Mouse (Mus musculus): ENCODE measurements around the gene Gm43191. TPM values are rescaled to one million over a fixed set of nuclear protein-coding genes. Genes with fewer than 3 reads are reported as not detected.
"Not testable (repeated sequence)": the region's sequence is repeated elsewhere in the genome, so short reads cannot be mapped to it uniquely, and the experiment has no call there.

Gene Gm43191
- polyA plus RNA-seq, 1 experiment from 2014 or later: not detected

GRCm38 (mm10) chr3:116661288-116661869, 19.7 kb downstream of the Gm43191 start:
- 5% methylated on average over 16 of the region's 16 CpGs for WGBS (ENCODE audit: insufficient replicate concordance)
- peak overlapping the region; percentile 93 for H3K27ac ChIP-seq (replicated peaks)
- H3K4me1 ChIP-seq (replicated peaks): peaks cover 52% of the 10 kb centered on the region
- no peaks in the 10 kb centered on the region for H3K36me3 ChIP-seq (replicated peaks)
- H3K4me3 ChIP-seq (replicated peaks): peak overlapping the region; percentile 100
- ATAC-seq (ENCODE audit: insufficient read depth): no peak
- peak overlapping the region; percentile 92 for H3K9ac ChIP-seq
- no peaks in the 10 kb centered on the region for H3K9me3 ChIP-seq (replicated peaks)
- H3K27me3 ChIP-seq: no peaks in the 10 kb centered on the region
- peak overlapping the region; percentile 84 for H3K4me2 ChIP-seq

GRCm38 (mm10) chr3:116659856-116660430, 21.1 kb downstream of the Gm43191 start:
- H3K27ac ChIP-seq (replicated peaks): no peak overlapping the region
- H3K4me3 ChIP-seq (replicated peaks): peak overlapping the region; percentile 100
- peaks cover 56% of the 10 kb centered on the region for H3K4me1 ChIP-seq (replicated peaks)
- no peak for ATAC-seq (ENCODE audit: insufficient read depth)
- H3K4me2 ChIP-seq: peak overlapping the region; percentile 84
- WGBS (ENCODE audit: insufficient replicate concordance): 65% methylated on average over 13 of the region's 13 CpGs
- H3K36me3 ChIP-seq (replicated peaks): no peaks in the 10 kb centered on the region
- no peak overlapping the region for H3K9ac ChIP-seq
- no peaks in the 10 kb centered on the region for H3K9me3 ChIP-seq (replicated peaks)
- no peaks in the 10 kb centered on the region for H3K27me3 ChIP-seq

GRCm38 (mm10) chr3:116658928-116659565, 22.0 kb downstream of the Gm43191 start:
- no peak for ATAC-seq (ENCODE audit: insufficient read depth)
- Histone ChIP-seq H3K9ac (no peak overlapping the region), H3K4me2 (no peak overlapping the region), H3K9me3 (replicated peaks) (no peaks in the 10 kb centered on the region), H3K27ac (replicated peaks) (0 out of 2 replicates have a peak overlapping the region, but pooled peaks have one; percentile 33), H3K27me3 (no peaks in the 10 kb centered on the region), H3K4me1 (replicated peaks) (peaks cover 57% of the 10 kb centered on the region), H3K36me3 (replicated peaks) (no peaks in the 10 kb centered on the region), H3K4me3 (replicated peaks) (no peak overlapping the region)
- 65% methylated on average over 15 of the region's 15 CpGs for WGBS (ENCODE audit: insufficient replicate concordance)

- no peak overlapping the region for H3K4me2 ChIP-seq
- no peaks in the 10 kb centered on the region for H3K36me3 ChIP-seq (replicated peaks)
- no peak overlapping the region for H3K27ac ChIP-seq (replicated peaks)
- no peak overlapping the region for H3K4me3 ChIP-seq (replicated peaks)
- peaks cover 65% of the 10 kb centered on the region for H3K4me1 ChIP-seq (replicated peaks)
- H3K9me3 ChIP-seq (replicated peaks): no peaks in the 10 kb centered on the region
- no peaks in the 10 kb centered on the region for H3K27me3 ChIP-seq
- WGBS (ENCODE audit: insufficient replicate concordance): 67% methylated on average over 7 of the region's 7 CpGs
- no peak overlapping the region for H3K9ac ChIP-seq
- ATAC-seq (ENCODE audit: insufficient read depth): no peak
These were observed 24.7 kb downstream of the Gm43191 start for GRCm38 (mm10) chr3:116656184-116656965.

- H3K27ac ChIP-seq (replicated peaks); H3K9me3 ChIP-seq (replicated peaks); H3K4me2 ChIP-seq; H3K4me3 ChIP-seq (replicated peaks); ATAC-seq (ENCODE audit: insufficient read depth); H3K9ac ChIP-seq; H3K27me3 ChIP-seq: not testable (repeated sequence)
- Histone ChIP-seq H3K36me3 (replicated peaks) (peaks cover 13% of the 10 kb centered on the region), H3K4me1 (replicated peaks) (peaks cover 58% of the 10 kb centered on the region)
- WGBS (ENCODE audit: insufficient replicate concordance): 73% methylated on average over 11 of the region's 11 CpGs
These were observed 27.0 kb downstream of the Gm43191 start for GRCm38 (mm10) chr3:116654051-116654450.

- H3K27ac ChIP-seq (replicated peaks): no peak overlapping the region
These were observed 27.6 kb downstream of the Gm43191 start for GRCm38 (mm10) chr3:116653278-116653945.

GRCm38 (mm10) chr3:116652033-116652446, 29.0 kb downstream of the Gm43191 start:
- 67% methylated on average over 3 of the region's 3 CpGs for WGBS (ENCODE audit: insufficient replicate concordance)
- Histone ChIP-seq H3K27ac (replicated peaks) (no peak overlapping the region), H3K36me3 (replicated peaks) (peaks cover 26% of the 10 kb centered on the region), H3K4me3 (replicated peaks) (no peak overlapping the region), H3K9me3 (replicated peaks) (no peaks in the 10 kb centered on the region), H3K4me1 (replicated peaks) (peaks cover 44% of the 10 kb centered on the region), H3K4me2 (no peak overlapping the region), H3K27me3 (no peaks in the 10 kb centered on the region), H3K9ac (no peak overlapping the region)
- no peak; the same call in 1 of the 2 replicates for ATAC-seq (ENCODE audit: insufficient read depth)

More at GRCm38 (mm10) chr3:116653278-116653945, 27.6 kb downstream of the Gm43191 start:
- 45% methylated on average over 5 of the region's 5 CpGs for WGBS (ENCODE audit: insufficient replicate concordance)
- Histone ChIP-seq H3K9me3 (replicated peaks) (no peaks in the 10 kb centered on the region), H3K4me1 (replicated peaks) (peaks cover 54% of the 10 kb centered on the region), H3K36me3 (replicated peaks) (peaks cover 19% of the 10 kb centered on the region), H3K27me3 (no peaks in the 10 kb centered on the region), H3K4me3 (replicated peaks) (no peak overlapping the region), H3K9ac (no peak overlapping the region), H3K4me2 (no peak overlapping the region)
- ATAC-seq (ENCODE audit: insufficient read depth): 0 out of 2 replicates have a peak, but pooled peaks have one; percentile 28

GRCm38 (mm10) chr3:116650698-116651097, 30.4 kb downstream of the Gm43191 start:
- Histone ChIP-seq H3K9ac (no peak overlapping the region), H3K27ac (replicated peaks) (no peak overlapping the region), H3K4me2 (no peak overlapping the region), H3K27me3 (no peaks in the 10 kb centered on the region), H3K4me1 (replicated peaks) (peaks cover 35% of the 10 kb centered on the region), H3K9me3 (replicated peaks) (no peaks in the 10 kb centered on the region), H3K4me3 (replicated peaks) (no peak overlapping the region), H3K36me3 (replicated peaks) (peaks cover 39% of the 10 kb centered on the region)
- WGBS (ENCODE audit: insufficient replicate concordance): 87% methylated on average over 9 of the region's 9 CpGs
- ATAC-seq (ENCODE audit: insufficient read depth): no peak

- Histone ChIP-seq H3K27ac (replicated peaks) (0 out of 2 replicates have a peak overlapping the region, but pooled peaks have one; percentile 33), H3K4me2 (no peak overlapping the region), H3K4me3 (replicated peaks) (no peak overlapping the region), H3K4me1 (replicated peaks) (peaks cover 31% of the 10 kb centered on the region), H3K9ac (no peak overlapping the region), H3K9me3 (replicated peaks) (no peaks in the 10 kb centered on the region), H3K36me3 (replicated peaks) (peaks cover 55% of the 10 kb centered on the region), H3K27me3 (no peaks in the 10 kb centered on the region)
- no peak for ATAC-seq (ENCODE audit: insufficient read depth)
- 80% methylated on average over 7 of the region's 7 CpGs for WGBS (ENCODE audit: insufficient replicate concordance)
These were observed 32.3 kb downstream of the Gm43191 start for GRCm38 (mm10) chr3:116648805-116649204.

- Histone ChIP-seq H3K4me1 (replicated peaks) (peaks cover 17% of the 10 kb centered on the region), H3K27me3 (no peaks in the 10 kb centered on the region), H3K9me3 (replicated peaks) (no peaks in the 10 kb centered on the region), H3K4me3 (replicated peaks) (no peak overlapping the region), H3K27ac (replicated peaks) (no peak overlapping the region), H3K36me3 (replicated peaks) (peaks cover 75% of the 10 kb centered on the region), H3K9ac (no peak overlapping the region), H3K4me2 (no peak overlapping the region)
- 75% methylated on average over 1 of the region's 1 CpGs for WGBS (ENCODE audit: insufficient replicate concordance)
- no peak for ATAC-seq (ENCODE audit: insufficient read depth)
These were observed 34.7 kb downstream of the Gm43191 start for GRCm38 (mm10) chr3:116646387-116646786.
